Mouse (Mus musculus) liver, embryonic 14.5 days (tissue): ENCODE measurements around the gene Ppp2r5c. TPM values are rescaled to one million over a fixed set of nuclear protein-coding genes. Genes with fewer than 3 reads are reported as not detected.

Source experiments
- ATAC-seq: fragments of 200-750 bp; cut with Nextera tagmentation; 2 replicates; pipeline ENCODE4 v1.8.0; 2017; ENCODE audit warnings: moderate number of reproducible peaks, mild to moderate bottlenecking, moderate library complexity; ENCODE audit not compliant: insufficient read depth
- DNase-seq, 3 experiments: peaks; one replicate each; pipeline ENCODE4 v3.0.0-alpha.2; 2012 to 2013; ENCODE audit warnings: low read depth in 3 of 3, low spot score in 3 of 3
- H3K27ac ChIP-seq: fragments of 300-500 bp; sonication (generic); 2 replicates; pipeline ENCODE4 v1.5.1; 2014; ENCODE audit warnings: moderate library complexity, mild to moderate bottlenecking, control low read depth, inconsistent platforms
- H3K27me3 ChIP-seq: fragments of 300-500 bp; sonication (generic); 2 replicates; pipeline ENCODE4 v1.6.1; 2014; ENCODE audit warnings: mild to moderate bottlenecking, low read length, moderate library complexity; ENCODE audit not compliant: control insufficient read depth, insufficient read depth
- H3K36me3 ChIP-seq: fragments of 300-500 bp; sonication (generic); replicated peaks from 2 replicates; pipeline ENCODE4 v1.6.1; 2014; ENCODE audit warnings: low read depth; ENCODE audit not compliant: control insufficient read depth, insufficient read depth
- H3K4me1 ChIP-seq, 2 experiments: fragments of 200-500 bp in 1 of 2; fragments of 300-500 bp in 1 of 2; sonication (generic) in 1 of 2; replicated peaks; 2 replicates each; pipeline ENCODE4 v1.6.1; 2012 to 2014; ENCODE audit warnings: antibody characterized with exemption in 1 of 2, inconsistent platforms in 1 of 2, low read length in 1 of 2; ENCODE audit not compliant: control insufficient read depth in 2 of 2, insufficient read depth in 2 of 2
- H3K4me2 ChIP-seq: fragments of 300-500 bp; sonication (generic); 2 replicates; pipeline ENCODE4 v1.6.1; 2014; ENCODE audit warnings: low read depth, mild to moderate bottlenecking, control low read depth, moderate library complexity
- H3K4me3 ChIP-seq, 2 experiments: fragments of 200-500 bp in 1 of 2; fragments of 300-500 bp in 1 of 2; sonication (generic) in 1 of 2; 2 replicates each; pipeline ENCODE4 v1.5.1; 2012 to 2014; ENCODE audit warnings: low read depth in 2 of 2, low read length in 2 of 2, mild to moderate bottlenecking in 2 of 2, control low read depth in 1 of 2, inconsistent platforms in 1 of 2, moderate library complexity in 1 of 2; ENCODE audit not compliant: insufficient read depth in 1 of 2
- H3K9ac ChIP-seq: fragments of 300-500 bp; sonication (generic); replicated peaks from 2 replicates; pipeline ENCODE4 v1.6.1; 2014; ENCODE audit warnings: mild to moderate bottlenecking, control low read depth, moderate library complexity
- H3K9me3 ChIP-seq: fragments of 300-500 bp; sonication (generic); 2 replicates; pipeline ENCODE4 v1.6.1; 2016; ENCODE audit warnings: low read length, mixed read lengths; ENCODE audit not compliant: control insufficient read depth
- CTCF ChIP-seq: IDR thresholded peaks from 2 replicates; pipeline ENCODE4 v1.5.1; 2016; ENCODE audit warnings: antibody characterized with exemption, low read depth, control low read depth
- EP300 ChIP-seq: IDR thresholded peaks from 2 replicates; pipeline ENCODE4 v1.6.1; 2016; ENCODE audit warnings: antibody characterized with exemption, low read depth
- WGBS: fragments of 180-500 bp; shearing (Covaris S2); extraction: QIAGEN DNeasy Blood & Tissue Kit; methylation state at CpG from one replicate; pipeline ENCODE4 v1.1.7; 2014; ENCODE audit not compliant: insufficient replicate concordance; 5-methylcytosine and 5-hydroxymethylcytosine counted together
- polyA plus RNA-seq, 2 experiments: library from polyadenylated mRNA; depleted of rRNA in 1 of 2; stranded (reverse) in 1 of 2; unstranded in 1 of 2; fragments of >200 nt; fragmentation: Nextera tagmentation in 1 of 2; extraction: Ambion mirVana in 1 of 2; gene quantifications; 2 replicates each; pipeline versions ENCODE4 v1.2.1 to v1.2.3; 2012 to 2014

The Ppp2r5c gene
- polyA plus RNA-seq, 2 experiments, result 22.6 to 70.8 TPM

DNA sequence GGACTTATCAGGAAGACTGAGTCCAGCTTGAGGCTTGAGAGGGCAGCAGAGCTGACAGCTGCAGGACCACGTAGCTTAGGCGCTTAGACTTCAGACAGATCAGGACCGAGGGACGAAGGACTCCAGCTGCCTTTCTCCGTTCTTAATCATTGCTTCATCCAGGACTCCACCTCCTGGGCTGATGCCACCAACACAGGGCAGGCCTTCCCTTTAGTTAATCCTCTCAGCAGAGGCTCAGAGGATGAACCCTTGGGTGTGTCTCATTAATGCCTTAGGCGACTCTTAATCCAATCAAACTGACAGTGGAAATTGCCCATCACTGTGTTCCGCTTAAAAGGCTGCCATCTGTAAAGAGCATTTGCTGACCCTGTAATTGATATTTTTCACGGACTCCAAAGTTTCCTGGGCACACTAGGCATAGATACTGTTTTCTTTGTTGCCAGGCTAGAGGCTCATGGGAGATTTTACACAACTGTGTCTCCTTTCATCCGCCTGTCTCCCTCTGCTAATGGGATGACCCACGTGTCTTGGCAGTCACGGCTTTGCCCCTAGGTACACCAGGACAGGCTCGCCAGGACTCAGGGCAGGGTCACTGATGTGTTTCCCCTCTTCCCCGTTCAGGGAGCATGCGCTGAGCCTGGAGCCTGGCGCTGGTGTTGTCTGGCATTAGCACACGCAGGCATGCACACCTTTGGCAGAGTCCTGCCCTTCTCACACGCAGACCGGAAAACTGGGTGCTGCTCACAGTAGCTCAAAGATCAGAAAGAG lies 110.1 kb downstream of the Ppp2r5c start:
- no peak overlapping the region for H3K9ac ChIP-seq
- no peaks in the 10 kb centered on the region for H3K9me3 ChIP-seq
- no peak for TF ChIP-seq CTCF
- no peak for TF ChIP-seq EP300
- H3K4me1 ChIP-seq, result no peaks in the 10 kb centered on the region
- WGBS, result 89% methylated on average over 18 of the region's 18 CpGs
- no peaks in the 10 kb centered on the region for H3K27me3 ChIP-seq
- H3K4me2 ChIP-seq, result no peak overlapping the region
- no peak for ATAC-seq
- H3K4me3 ChIP-seq, result no peak overlapping the region
- H3K36me3 ChIP-seq, result peaks cover 35% of the 10 kb centered on the region
- H3K27ac ChIP-seq, result no peak overlapping the region
- DNase-seq, result no peak

DNA sequence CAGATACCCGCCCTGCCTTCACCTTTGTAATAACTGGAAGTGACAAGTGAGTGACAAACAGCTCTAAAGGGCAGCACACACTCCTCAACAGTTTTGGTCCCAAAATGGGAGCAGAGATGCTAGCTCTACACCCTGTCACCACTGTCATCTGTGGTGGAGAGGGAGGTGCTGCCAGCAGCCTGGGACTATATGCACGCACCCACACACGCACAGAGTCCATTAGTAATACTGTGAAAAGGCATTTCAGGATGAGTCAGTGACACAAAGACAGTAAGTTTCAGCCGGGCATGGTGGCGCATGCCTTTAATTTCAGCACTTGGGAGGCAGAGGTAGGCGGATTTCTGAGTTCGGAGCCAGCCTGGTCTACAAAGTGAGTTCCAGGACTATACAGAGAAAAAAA lies 111.3 kb downstream of the Ppp2r5c start:
- Histone ChIP-seq H3K27me3 (no peaks in the 10 kb centered on the region), H3K9me3 (no peaks in the 10 kb centered on the region), H3K9ac (no peak overlapping the region), H3K4me2 (no peak overlapping the region), H3K36me3 (peaks cover 29% of the 10 kb centered on the region), H3K27ac (no peak overlapping the region), H3K4me3 (no peak overlapping the region), H3K4me1 (no peaks in the 10 kb centered on the region)
- 84% methylated on average over 7 of the region's 7 CpGs for WGBS
- TF ChIP-seq EP300, result no peak
- ATAC-seq, result no peak
- DNase-seq, result no peak

DNA sequence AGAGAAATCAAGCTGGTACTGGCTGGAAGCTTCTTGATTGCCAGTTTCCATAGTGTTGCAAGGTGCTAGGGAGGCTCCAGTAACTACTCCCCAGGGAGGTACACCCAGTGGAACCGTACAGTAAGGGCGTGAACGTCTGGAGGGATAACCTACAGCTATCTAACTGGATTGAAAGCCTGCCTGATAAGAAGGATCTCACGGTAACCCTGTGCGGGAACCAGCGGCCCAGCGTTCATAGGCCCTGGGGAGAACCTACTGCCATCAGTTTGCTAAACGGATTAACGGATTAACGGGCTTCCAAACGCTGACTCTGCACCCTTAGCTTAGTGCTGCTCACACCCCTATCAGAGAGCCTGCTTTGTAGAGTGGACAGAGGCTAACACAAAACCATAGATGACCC lies 116.5 kb downstream of the Ppp2r5c start:
- ATAC-seq (peak; percentile 36; the same call in 1 of the 2 replicates), DNase-seq (no peak)
- Histone ChIP-seq H3K27me3 (no peaks in the 10 kb centered on the region), H3K36me3 (peaks cover 10% of the 10 kb centered on the region; the same call in 1 of the 2 replicates), H3K4me3 (no peak overlapping the region), H3K27ac (no peak overlapping the region), H3K4me2 (no peak overlapping the region), H3K9ac (no peak overlapping the region), H3K9me3 (no peaks in the 10 kb centered on the region), H3K4me1 (no peaks in the 10 kb centered on the region)
- no peak for TF ChIP-seq EP300
- TF ChIP-seq CTCF, result no peak
- 72% methylated on average over 11 of the region's 11 CpGs for WGBS

DNA sequence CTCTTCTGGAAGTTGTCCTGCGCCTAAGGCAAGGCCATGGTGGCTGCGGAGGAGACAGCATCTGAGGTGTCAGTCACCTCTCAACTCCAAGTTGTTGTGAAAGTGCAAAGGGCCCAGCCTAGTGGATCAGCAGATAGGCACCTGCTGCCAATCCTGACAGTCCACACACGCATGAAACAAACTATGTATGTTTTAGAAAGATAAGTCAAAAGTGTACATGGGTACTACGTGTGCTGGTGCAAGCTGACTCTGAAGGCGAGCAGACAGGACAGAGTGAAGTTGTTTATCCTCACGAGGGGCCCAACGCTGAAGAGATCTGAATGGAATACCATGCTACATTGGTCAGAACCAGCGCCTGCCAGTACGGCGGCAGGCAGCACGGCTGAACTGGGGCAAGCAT lies 117.9 kb downstream of the Ppp2r5c start:
- peak; percentile 61 for TF ChIP-seq EP300
- TF ChIP-seq CTCF, result no peak
- Histone ChIP-seq H3K4me2 (no peak overlapping the region), H3K9me3 (no peaks in the 10 kb centered on the region), H3K9ac (no peak overlapping the region), H3K36me3 (peaks cover 8% of the 10 kb centered on the region; the same call in 1 of the 2 replicates), H3K27ac (no peak overlapping the region), H3K4me3 (no peak overlapping the region), H3K27me3 (no peaks in the 10 kb centered on the region), H3K4me1 (no peaks in the 10 kb centered on the region)
- WGBS, result 81% methylated on average over 11 of the region's 11 CpGs
- peak; percentile 63 for ATAC-seq
- peak in 1 of 3 experiments; percentile 10 for DNase-seq

DNA sequence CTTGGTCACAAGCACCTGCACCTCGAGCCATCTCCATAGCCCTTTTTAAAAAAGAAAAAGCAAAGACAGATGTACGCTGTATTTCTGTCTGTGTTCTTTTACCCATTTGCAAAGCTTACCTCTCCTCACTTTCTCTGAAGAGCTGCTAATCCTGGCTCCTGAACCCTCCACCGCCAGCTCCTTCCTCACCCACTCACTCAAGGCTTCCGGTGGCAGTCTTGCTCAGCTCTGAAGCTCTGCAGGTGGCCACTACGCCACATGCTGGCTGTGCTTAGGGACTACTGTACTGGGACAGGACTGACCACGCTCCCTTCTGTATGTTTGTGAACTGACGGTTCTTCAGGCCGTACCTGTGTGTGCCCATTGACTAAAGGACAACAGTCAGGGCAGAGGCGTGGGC lies 119.4 kb downstream of the Ppp2r5c start:
- no peaks in the 10 kb centered on the region for H3K9me3 ChIP-seq
- H3K36me3 ChIP-seq, result peaks cover 5% of the 10 kb centered on the region; the same call in 1 of the 2 replicates
- DNase-seq, result no peak
- ATAC-seq, result no peak
- no peak overlapping the region for H3K4me2 ChIP-seq
- no peaks in the 10 kb centered on the region for H3K27me3 ChIP-seq
- no peak overlapping the region for H3K4me3 ChIP-seq
- TF ChIP-seq EP300 (no peak), CTCF (no peak)
- H3K27ac ChIP-seq, result no peak overlapping the region
- H3K9ac ChIP-seq, result no peak overlapping the region
- 88% methylated on average over 9 of the region's 9 CpGs for WGBS
- H3K4me1 ChIP-seq, result no peaks in the 10 kb centered on the region
